Mouse (Mus musculus): ENCODE measurements around the gene Nfu1.

Nfu1 gene

DNA sequence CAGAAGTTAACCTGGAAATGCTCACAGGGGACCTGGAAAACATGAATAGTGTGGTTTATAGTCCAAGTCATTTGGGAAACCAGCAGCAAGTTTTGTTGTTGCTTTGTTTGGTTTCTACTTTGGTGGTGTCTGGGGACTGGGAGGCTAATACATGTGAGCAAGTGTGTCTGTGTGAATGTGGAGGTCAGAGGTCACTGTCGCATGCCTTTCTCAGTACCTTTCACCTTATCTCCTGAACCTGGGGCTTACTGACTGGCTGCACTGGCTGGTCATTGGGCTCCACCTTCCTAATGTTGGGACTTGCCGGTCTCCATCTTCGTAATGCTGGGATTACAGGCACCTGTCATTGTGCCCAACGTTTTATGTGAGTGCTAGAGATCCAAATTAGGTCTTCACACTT, 61.6 kb downstream of the Nfu1 start:
- no peak for DNase-seq (ENCODE audit: low spot score in 2 of 2)

DNA sequence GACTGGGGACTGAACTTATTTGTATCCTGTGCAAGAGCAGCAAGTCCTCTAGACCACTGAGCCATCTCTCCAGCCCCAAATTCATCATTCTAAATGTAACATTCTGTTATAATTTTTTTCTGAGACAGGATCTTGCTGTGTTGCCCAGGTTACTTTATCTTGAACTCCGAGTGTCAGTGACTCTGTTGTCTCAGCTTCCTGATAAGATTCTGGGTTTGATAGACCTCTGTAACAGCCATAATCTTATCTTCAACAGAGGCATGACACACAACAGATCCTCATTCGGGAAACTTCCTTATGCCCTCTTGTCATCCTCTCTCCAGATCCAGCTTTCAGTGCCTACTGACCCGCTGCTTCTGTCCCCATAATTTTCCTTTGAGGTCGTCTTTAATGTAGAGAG, 63.7 kb downstream of the Nfu1 start:
- no peak for DNase-seq (ENCODE audit: low spot score in 2 of 2)

DNA sequence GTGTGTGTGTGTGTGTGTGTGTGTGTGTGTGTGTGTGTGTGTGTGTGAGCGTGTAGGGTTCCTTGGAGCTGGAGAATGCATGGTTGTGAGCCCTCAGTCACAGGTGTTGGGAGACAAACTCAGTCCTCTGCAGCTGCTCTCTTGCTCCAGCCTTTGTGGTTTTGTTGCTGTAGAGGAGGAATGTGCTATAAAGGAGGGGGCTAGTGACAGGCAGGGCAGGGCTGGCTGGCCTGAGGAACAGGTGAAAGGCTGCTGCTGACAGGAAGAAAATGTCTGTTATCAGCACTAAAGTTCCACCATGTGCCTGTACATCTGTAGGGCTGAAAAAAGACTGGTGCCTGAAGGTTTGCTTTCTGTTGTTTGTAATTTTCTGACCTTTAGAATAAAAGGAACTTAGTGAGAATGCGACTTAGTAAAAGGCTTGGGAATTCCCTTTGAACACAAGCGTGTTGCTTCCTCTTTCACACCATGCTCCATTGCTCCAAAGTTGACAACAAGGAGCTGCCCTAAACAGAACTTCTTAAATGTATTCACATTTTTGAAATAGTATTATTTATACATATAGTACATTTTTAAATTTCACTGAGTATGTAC, 66.2 kb downstream of the Nfu1 start:
- no peak for DNase-seq (ENCODE audit: low spot score in 2 of 2)

Data from right cerebral cortex, postnatal 10 days (tissue).